Mouse (Mus musculus) midbrain, embryonic 10.5 days (tissue): Measurements from ENCODE around the gene Erfe. TPM values are rescaled to one million over a fixed set of nuclear protein-coding genes. Genes with fewer than 3 reads are reported as not detected.

Experiments
- DNase-seq: peaks from one replicate; pipeline ENCODE4 v3.0.0-alpha.2; 2017; ENCODE audit warnings: low spot score
- H3K27ac ChIP-seq: fragments of 300-500 bp; sonication (generic); replicated peaks from 2 replicates; pipeline ENCODE4 v1.5.1; 2016; ENCODE audit warnings: mild to moderate bottlenecking
- H3K27me3 ChIP-seq: fragments of 300-500 bp; sonication (generic); 2 replicates; pipeline ENCODE4 v1.6.1; 2016; ENCODE audit warnings: low read depth, mild to moderate bottlenecking; ENCODE audit not compliant: poor library complexity, severe bottlenecking
- H3K36me3 ChIP-seq: fragments of 300-500 bp; sonication (generic); 2 replicates; pipeline ENCODE4 v1.6.1; 2016; ENCODE audit warnings: mild to moderate bottlenecking, moderate library complexity
- H3K4me1 ChIP-seq: fragments of 300-500 bp; sonication (generic); 2 replicates; pipeline ENCODE4 v1.6.1; 2016
- H3K4me3 ChIP-seq: fragments of 300-500 bp; sonication (generic); 2 replicates; pipeline ENCODE4 v1.5.1; 2016; ENCODE audit warnings: mild to moderate bottlenecking, moderate library complexity
- H3K9me3 ChIP-seq: fragments of 300-500 bp; sonication (generic); replicated peaks from 2 replicates; pipeline ENCODE4 v1.6.1; 2016; ENCODE audit warnings: mild to moderate bottlenecking
- WGBS: fragments of 180-500 bp; shearing (Covaris S2); methylation state at CpG from one replicate; pipeline ENCODE4 v1.1.7; 2016; 5-methylcytosine and 5-hydroxymethylcytosine counted together
- polyA plus RNA-seq: library from polyadenylated mRNA; unstranded; fragments of >200 nt; fragmentation: Nextera tagmentation; extraction: Ambion mirVana; gene quantifications from 2 replicates; pipeline ENCODE4 v1.2.1, GENCODE M21; 2016

Erfe gene
- polyA plus RNA-seq, 1 experiment from 2014 or later = 1.2 TPM

- Histone ChIP-seq H3K9me3 (no peaks in the 10 kb centered on the region), H3K36me3 (peaks cover 41% of the 10 kb centered on the region), H3K27me3 (no peaks in the 10 kb centered on the region; the same call in 1 of the 2 replicates), H3K4me1 (peaks cover 30% of the 10 kb centered on the region), H3K27ac (peak overlapping the region; percentile 97), H3K4me3 (peak overlapping the region; percentile 77)
- no peak for DNase-seq
- 3% methylated on average over 12 of the region's 12 CpGs for WGBS
Measured at GRCm38 (mm10) chr1:91397927-91398259, 31.7 kb downstream of the Erfe start.

GRCm38 (mm10) chr1:91398260-91399062, 32.2 kb downstream of the Erfe start, which contains the start of gene Ilkap:
Ilkap (minus strand) TSS chr1:91398815.
- DNase-seq = peak; percentile 87
- WGBS = under 1% methylated on average over 88 of the region's 91 CpGs
- peaks cover 30% of the 10 kb centered on the region for H3K4me1 ChIP-seq

GRCm38 (mm10) chr1:91404976-91405375, 38.7 kb downstream of the Erfe start:
- H3K27me3 ChIP-seq = peaks cover 9% of the 10 kb centered on the region
- DNase-seq = no peak
- no peaks in the 10 kb centered on the region for H3K36me3 ChIP-seq
- no peaks in the 10 kb centered on the region for H3K4me1 ChIP-seq
- H3K4me3 ChIP-seq = no peak overlapping the region
- H3K9me3 ChIP-seq = no peaks in the 10 kb centered on the region
- H3K27ac ChIP-seq = no peak overlapping the region
- WGBS = 40% methylated on average over 1 of the region's 1 CpGs

More at GRCm38 (mm10) chr1:91398260-91399062, 32.2 kb downstream of the Erfe start, which contains the start of gene Ilkap:
- Histone ChIP-seq H3K27ac (peak within 1 kb of the TSS; percentile 97), H3K9me3 (no peaks in the 10 kb centered on the region), H3K27me3 (no peaks in the 10 kb centered on the region; the same call in 1 of the 2 replicates), H3K36me3 (peaks cover 36% of the 10 kb centered on the region), H3K4me3 (peak within 1 kb of the TSS; percentile 77)

- Histone ChIP-seq H3K27ac (no peak overlapping the region), H3K4me1 (peaks cover 4% of the 10 kb centered on the region), H3K9me3 (no peaks in the 10 kb centered on the region), H3K27me3 (peaks cover 10% of the 10 kb centered on the region), H3K4me3 (no peak overlapping the region), H3K36me3 (no peaks in the 10 kb centered on the region)
- DNase-seq = no peak
- 68% methylated on average over 23 of the region's 23 CpGs for WGBS
Measured at GRCm38 (mm10) chr1:91405406-91406169, 39.4 kb downstream of the Erfe start.

GRCm38 (mm10) chr1:91407819-91408218, 41.6 kb downstream of the Erfe start:
- H3K27me3 ChIP-seq = peaks cover 25% of the 10 kb centered on the region
- H3K36me3 ChIP-seq = peaks cover 8% of the 10 kb centered on the region
- H3K4me3 ChIP-seq = no peak overlapping the region
- no peak overlapping the region for H3K27ac ChIP-seq
- no peaks in the 10 kb centered on the region for H3K9me3 ChIP-seq
- H3K4me1 ChIP-seq = peaks cover 26% of the 10 kb centered on the region
- DNase-seq = no peak
- WGBS = 81% methylated on average over 4 of the region's 4 CpGs

- Histone ChIP-seq H3K4me3 (peak overlapping the region; percentile 84), H3K27me3 (peaks cover 25% of the 10 kb centered on the region; the same call in 1 of the 2 replicates), H3K9me3 (no peaks in the 10 kb centered on the region), H3K4me1 (peaks cover 64% of the 10 kb centered on the region), H3K36me3 (peaks cover 8% of the 10 kb centered on the region), H3K27ac (peak overlapping the region; percentile 98)
- 54% methylated on average over 8 of the region's 8 CpGs for WGBS
- DNase-seq = no peak
Measured at GRCm38 (mm10) chr1:91411631-91412285, 45.5 kb downstream of the Erfe start.

- peaks cover 8% of the 10 kb centered on the region for H3K36me3 ChIP-seq
- DNase-seq = no peak
- WGBS = 5% methylated on average over 54 of the region's 65 CpGs
- no peaks in the 10 kb centered on the region for H3K9me3 ChIP-seq
- peaks cover 67% of the 10 kb centered on the region for H3K4me1 ChIP-seq
- H3K27ac ChIP-seq = peak overlapping the region; percentile 98
- H3K27me3 ChIP-seq = peaks cover 25% of the 10 kb centered on the region; the same call in 1 of the 2 replicates
- H3K4me3 ChIP-seq = peak overlapping the region; percentile 84
Measured at GRCm38 (mm10) chr1:91412286-91413029, 46.2 kb downstream of the Erfe start.

- WGBS = under 1% methylated on average over 34 of the region's 34 CpGs
- Histone ChIP-seq H3K27ac (peak overlapping the region; percentile 98), H3K27me3 (peaks cover 25% of the 10 kb centered on the region; the same call in 1 of the 2 replicates), H3K9me3 (no peaks in the 10 kb centered on the region), H3K4me1 (peaks cover 67% of the 10 kb centered on the region), H3K4me3 (peak overlapping the region; percentile 84), H3K36me3 (peaks cover 12% of the 10 kb centered on the region)
- peak; percentile 98 for DNase-seq
Measured at GRCm38 (mm10) chr1:91413030-91413506, 46.8 kb downstream of the Erfe start.

- no peak for DNase-seq
- H3K4me3 ChIP-seq = peak overlapping the region; percentile 84
- H3K9me3 ChIP-seq = no peaks in the 10 kb centered on the region
- H3K27ac ChIP-seq = peak overlapping the region; percentile 98
- peaks cover 67% of the 10 kb centered on the region for H3K4me1 ChIP-seq
- 0% methylated on average over 14 of the region's 14 CpGs for WGBS
- peaks cover 12% of the 10 kb centered on the region for H3K36me3 ChIP-seq
- peaks cover 25% of the 10 kb centered on the region; the same call in 1 of the 2 replicates for H3K27me3 ChIP-seq
Measured at GRCm38 (mm10) chr1:91413536-91413897, 47.3 kb downstream of the Erfe start.

- Histone ChIP-seq H3K27me3 (peaks cover 25% of the 10 kb centered on the region; the same call in 1 of the 2 replicates), H3K4me3 (peak within 1 kb of the TSS; percentile 84), H3K27ac (peak within 1 kb of the TSS; percentile 98), H3K4me1 (peaks cover 67% of the 10 kb centered on the region), H3K36me3 (peaks cover 12% of the 10 kb centered on the region), H3K9me3 (no peaks in the 10 kb centered on the region)
- under 1% methylated on average over 39 of the region's 39 CpGs for WGBS
- DNase-seq = peak; percentile 93
Measured at GRCm38 (mm10) chr1:91413898-91414594, 47.8 kb downstream of the Erfe start, which contains the start of gene Hes6. Hes6 (minus strand) TSS chr1:91414038.

- H3K27ac ChIP-seq = peak overlapping the region; percentile 98
- H3K36me3 ChIP-seq = peaks cover 12% of the 10 kb centered on the region
- no peaks in the 10 kb centered on the region for H3K9me3 ChIP-seq
- WGBS = 59% methylated on average over 4 of the region's 4 CpGs
- peaks cover 25% of the 10 kb centered on the region; the same call in 1 of the 2 replicates for H3K27me3 ChIP-seq
- peaks cover 67% of the 10 kb centered on the region for H3K4me1 ChIP-seq
- peak overlapping the region; percentile 84 for H3K4me3 ChIP-seq
- DNase-seq = peak; percentile 21
Measured at GRCm38 (mm10) chr1:91414903-91415302, 48.7 kb downstream of the Erfe start.
